Mouse (Mus musculus): Measurements from ENCODE around the gene Wars2.

Gene Wars2

DNA sequence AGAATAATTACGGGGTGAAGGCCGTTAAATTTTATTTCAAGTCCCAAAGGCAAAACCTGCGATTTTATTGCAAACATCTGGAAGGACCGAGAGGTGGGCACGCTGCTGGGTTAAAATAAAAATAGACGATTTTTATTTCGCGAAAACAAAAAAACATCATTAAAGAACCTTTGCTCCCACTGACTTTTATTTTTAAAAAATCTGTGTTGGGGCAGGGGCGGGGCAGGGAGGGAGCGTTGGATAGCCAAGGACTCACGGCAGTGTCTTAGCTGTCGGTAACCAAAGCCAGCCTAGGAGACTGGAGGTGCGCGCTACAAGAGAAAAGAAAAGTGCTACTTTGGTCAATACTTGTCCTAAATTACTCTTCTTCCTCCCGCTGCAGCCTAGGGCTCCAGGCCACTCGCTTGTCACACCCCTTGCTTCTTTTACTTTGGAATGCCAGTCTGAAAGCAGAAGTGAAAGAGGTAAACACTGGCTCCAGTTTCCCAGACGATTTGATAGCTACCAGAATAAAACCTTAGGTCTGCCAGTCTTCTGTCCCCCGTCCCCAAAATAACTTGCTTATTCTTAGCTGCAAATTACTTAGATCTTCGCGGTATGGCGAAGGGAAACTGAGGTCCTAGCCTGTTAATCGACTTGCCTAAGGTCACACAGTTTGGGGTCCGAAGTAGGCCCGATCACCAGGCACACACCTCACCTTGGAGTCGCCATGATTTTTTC lies 108.1 kb downstream of the Wars2 start:
- no peak for DNase-seq (ENCODE audit: low read depth)

DNA sequence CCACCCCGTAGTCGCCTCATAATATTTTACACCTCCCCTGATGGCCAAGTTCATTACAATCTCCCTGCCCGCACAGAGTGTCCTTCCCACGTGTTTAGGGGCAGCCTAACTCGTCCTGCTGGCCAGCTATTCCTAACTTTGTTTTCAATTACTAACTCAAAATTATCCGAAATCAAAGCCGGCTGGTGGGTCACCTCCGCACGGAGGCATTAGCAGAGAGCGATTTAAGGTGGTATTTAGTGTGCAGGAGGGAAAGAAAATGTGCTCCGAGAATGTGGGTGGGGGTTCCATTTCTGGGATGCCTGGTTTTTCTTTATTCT lies 108.6 kb downstream of the Wars2 start:
- no peak for DNase-seq (ENCODE audit: low read depth)

DNA sequence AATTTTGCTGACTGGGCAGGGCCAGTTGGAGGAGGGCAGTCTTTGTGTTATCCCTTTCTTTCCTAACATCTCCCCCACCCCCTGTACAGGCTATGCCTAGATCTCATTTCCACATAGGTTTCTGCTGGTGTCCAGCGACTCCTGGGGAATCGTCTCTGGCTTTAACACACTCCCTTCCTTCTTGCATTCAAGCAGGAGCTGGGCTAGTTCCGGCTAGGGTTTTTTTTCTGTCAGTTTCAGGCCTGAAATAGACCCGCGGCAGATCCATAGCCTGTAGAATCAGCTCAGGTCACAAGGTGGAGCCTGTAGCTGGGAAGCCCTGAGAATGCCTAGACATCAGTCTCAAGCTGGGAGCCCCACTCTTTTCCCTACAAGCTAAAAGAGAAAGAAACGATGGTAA lies 109.0 kb downstream of the Wars2 start:
- DNase-seq (ENCODE audit: low read depth): peak; percentile 34

DNA sequence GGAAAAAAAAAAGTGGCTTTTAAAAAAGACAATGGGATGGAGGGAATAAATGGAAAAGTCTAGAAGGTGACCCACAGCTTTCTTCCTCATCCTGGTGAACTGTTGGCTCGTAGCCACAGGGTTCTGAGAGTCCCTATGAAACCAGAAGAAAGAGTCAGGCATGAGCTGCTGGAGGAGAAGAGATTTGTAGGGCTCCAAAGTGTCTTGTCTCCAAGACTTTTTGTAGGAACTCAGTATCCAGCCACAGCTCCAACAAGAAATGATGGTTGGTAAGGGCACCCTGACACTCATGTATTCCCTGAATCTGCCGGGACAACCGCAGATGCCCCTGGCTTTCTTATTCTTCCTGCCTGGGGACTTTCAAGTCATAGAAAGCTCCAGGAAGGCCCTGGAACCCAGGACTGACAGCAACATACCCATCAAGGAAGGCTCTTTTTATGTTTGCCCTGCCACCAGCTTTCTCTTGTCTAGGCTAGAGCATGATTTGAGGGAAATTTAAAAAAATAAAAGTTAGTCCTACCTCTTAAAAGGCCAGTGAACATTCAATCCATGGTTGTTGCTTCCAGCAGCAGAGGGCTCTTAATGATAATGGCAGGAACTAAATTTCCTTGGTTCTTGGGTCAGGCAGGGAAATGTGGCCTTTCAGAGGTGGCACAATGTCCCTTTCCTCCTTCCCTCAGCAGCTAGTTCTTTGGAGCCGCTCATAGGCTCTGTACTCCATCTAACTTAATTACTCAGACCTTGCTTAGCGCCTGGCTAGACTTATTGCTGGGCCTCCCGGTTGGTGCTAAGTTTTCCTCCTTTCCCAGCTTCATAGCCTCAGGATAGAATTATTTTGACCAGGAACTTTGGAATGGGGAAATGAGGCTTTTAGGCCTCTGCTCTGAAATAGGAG lies 110.7 kb downstream of the Wars2 start:
- peak; percentile 39 for DNase-seq (ENCODE audit: low read depth)

DNA sequence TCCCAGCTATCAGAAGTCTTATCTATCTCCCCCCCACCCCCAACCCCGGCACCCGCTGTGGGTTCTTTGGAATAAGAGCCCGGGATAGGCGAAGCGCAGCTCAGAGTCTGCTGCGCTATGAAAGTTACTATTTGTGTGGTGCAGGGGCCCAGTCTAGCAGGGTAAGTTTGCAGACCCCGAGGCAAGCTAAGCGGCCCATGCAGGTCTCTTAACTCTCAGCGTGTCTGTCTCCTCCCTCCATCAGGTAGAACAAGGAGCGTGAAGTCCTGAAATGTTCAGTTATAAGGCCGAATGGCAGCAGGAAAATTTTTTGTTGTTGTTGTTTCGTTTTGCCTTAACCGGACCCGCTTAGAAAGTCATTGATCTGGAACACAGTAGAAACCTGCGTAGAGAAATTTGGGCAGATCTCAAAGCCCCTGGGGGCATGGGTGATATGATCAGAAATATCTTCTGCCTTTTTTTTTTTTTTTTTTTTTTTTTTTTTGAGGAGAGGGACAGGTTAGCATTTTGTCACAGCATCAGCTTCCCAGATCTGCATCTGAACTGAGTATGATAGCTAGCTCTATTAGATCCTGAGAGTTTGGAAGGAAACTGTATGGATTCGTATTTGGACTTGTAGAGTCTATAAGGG lies 111.7 kb downstream of the Wars2 start:
- peak; percentile 44 for DNase-seq (ENCODE audit: low read depth)

DNA sequence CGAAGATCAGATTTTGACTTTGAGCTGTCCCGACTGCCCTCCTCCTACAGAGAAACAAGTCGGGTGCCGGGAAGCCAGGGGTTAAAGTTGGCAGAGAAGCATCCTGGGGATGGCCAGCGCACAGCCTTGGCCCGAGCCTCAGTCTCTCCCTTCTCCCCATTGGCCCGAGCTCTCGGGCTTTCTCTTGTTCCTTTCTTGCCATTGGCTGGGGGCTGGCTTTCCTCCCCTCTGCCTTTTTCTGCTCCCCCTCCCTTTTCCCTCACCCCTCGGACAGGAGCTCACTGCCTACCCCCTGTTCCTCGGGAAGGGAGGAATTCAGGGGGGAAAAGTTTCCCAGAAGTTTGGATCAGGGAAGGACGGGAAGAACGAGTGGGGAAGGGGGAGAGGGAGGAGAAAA lies 112.2 kb downstream of the Wars2 start:
- DNase-seq (ENCODE audit: low read depth): peak; percentile 96

DNA sequence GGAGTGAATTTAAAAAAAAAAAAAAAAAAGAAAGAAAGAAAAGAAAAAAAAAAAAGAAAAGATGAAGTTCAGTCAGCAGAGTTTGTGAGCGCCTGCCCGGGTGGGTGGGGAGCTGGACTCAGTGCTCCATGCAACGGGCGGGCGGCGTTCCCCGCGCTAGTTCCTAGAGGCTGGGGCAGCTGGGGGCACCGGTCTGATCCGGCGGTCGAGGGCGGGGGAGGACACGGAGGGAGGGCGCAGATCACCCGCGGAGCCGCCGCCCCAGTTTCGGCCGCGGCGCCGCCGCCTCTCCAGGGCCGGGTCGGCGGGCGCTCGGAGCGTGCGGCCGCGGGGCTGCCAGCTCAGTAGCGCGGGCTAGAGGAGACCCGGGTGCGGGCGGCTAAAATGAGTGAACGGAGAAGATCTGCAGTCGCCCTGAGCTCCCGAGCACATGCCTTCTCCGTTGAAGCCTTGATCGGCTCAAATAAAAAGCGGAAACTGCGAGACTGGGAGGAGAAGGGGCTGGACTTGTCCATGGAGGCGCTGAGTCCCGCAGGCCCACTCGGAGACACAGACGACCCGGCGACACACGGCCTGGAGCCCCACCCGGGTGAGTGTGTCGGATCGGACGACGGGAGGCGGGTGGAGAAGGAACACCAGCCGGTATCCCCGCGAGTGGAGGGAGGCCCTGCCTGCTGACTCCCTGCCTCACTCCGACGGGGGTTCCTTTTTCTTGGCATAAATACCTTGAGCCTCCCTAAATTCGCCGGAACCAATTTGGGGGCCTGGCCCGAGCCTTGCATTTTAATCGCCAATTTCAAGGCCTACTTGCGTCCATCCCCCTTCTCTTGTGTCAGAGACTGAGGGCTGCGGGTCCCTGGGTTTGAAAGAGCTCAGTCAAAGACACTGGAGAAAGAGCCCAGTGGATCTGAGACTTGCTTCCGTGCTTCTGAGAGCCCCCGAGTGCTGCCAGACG lies 112.9 kb downstream of the Wars2 start:
- peak; percentile 91 for DNase-seq (ENCODE audit: low read depth)

DNA sequence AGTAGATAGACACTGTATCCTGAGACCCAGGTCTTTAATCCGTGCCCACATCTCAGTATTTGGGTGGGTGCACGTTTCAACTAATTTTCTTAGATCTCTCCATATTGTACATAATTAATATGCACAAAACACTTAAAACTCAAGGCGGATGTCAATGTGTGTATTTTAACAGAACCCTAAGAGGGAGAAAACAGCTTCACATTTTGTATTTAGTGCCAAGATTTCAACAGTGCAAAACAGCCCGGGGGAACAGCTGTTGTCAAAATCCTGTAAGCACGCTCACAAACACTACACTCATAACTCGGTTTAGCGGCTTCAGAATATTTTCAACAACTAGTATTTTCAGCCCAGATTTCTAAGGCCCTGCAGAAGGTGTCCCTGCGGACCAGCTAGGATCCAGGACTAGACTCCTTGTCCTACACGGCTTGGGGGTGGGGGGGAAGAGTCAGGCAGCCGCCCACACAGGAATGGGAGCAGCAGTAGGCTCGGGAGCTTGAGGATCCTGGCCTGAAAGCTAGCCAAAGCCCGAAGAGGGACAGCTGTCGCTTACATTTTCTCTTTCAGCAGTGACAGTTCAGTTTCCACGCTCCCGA lies 113.8 kb downstream of the Wars2 start:
- DNase-seq (ENCODE audit: low read depth): peak; percentile 70

DNA sequence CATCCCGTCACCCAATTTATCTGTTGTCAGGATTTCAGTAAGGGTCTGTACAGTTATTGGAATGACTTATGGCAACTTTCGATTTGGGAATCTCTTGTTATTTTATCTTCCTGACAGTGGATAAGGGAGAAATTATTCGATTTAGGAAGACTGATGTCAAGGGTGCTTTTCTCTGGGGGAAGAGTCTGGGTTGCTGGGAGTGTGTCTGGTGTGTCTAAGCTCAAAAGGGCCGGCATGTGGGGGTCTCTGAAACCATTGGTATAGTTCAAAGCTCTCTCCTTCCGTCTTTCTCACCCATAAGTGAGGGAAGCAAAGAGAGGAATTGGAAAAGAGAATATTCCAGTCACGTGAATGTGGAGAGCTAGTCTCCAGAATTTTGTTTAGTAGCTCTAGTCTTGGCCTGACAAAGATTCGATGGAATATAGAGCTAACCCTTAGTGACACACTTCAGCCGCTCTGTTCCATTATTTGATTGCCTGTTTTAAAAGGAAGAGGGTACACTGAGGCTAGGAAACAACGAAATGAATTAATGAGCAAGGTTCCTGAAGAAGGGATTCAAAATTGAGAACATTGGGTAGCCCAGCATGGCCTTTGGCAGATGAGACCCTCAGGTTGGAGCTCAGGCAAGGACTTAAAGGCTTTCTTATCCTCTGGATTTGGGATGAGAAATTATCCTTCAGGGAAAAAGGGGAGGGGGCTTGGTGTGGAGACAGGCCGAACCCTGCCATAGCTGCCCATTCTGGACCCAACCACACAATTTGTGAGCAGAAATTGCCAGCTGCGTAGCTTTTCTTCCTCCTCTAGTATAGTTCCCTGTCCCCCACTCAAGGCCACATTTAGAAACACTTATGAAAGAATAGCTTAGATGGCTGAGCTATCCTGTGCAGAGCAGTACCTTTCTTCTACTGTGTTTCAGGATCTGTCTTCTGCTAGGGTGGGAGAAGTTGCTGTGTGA lies 114.8 kb downstream of the Wars2 start:
- peak; percentile 41 for DNase-seq (ENCODE audit: low read depth)

DNA sequence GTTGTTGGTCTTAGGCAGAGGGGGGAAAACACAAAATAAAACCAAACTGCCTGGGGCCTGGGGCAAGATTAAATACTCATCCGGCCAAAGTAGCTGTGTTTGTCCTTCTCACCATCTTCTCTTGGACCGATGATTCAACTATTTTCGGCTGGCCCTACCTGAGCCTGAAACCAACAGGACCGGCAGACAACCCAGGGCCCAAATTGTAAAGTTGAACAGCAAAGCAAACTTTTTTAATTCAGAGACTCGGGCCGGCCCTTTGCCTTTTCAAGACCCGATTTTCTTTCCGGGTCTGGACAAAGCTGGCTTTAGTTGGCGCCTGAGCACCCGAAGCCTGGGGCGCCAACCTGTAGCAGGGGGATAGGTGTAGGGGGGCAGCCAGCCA lies 115.5 kb downstream of the Wars2 start:
- DNase-seq (ENCODE audit: low read depth): peak; percentile 63

DNA sequence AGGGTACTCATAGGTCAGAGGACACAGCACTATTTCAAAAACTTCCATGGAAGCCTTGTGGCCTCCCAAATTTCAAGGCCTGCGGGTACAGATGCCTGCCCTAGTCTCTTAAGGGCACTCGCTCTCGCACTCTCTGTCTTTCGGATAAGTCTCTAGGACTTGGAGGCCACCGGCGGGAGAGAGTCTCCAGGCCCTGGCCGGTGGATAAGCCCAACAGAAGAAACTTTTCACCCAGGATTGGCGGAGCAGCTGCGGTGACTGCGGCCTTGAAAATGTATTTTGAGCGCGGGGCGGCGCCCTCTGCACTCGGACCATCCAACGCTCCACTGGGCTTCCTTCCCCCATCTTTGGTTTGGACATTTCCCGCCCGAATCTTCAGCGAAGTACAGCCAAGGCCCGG lies 115.9 kb downstream of the Wars2 start:
- DNase-seq (ENCODE audit: low read depth): peak; percentile 91

DNA sequence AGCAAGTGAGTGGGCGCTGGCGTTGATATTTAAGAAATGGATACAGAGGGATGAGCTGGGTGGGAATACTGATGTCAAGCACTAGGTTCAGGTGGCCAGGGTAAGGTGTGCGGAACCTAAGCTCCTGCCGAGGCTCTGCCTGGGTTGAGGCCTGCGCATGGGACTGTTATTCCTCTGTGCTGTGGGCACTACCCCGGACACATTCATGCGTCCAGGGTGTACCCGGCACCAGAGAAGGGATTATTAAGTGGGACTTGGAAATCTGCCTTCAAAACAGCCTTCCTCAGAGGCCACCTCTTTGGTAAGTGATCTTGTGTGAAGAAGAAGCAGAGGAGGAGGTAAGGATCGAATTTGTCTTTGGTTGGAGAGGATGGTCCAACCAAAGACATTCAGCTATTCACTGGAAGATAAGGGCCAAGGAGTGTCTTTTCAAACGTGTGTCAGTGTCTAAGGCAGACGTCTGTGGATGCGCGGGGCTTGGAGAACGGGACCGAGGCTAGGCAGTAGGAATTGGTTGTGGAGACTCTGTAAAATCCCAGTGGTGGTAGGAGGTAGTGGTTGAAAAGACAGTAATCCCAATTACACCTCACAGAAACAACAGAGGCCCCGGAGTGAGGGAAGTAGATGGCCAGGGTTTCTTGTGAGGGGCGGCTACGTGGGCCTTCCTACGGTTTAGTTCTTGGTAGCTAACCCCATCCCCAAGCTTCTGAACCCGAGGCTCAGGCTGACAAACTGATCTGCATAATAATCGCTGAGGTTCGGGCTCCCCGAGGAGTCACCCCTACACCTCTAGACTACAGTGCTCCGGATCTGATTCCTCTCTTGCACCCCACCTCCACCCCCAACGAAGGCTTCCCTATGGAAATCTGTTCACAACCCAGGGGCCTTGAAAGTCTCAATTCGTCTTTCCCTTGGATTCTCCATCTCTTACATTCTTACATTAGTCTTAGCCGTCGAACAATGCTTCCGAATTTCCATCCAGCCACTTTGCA lies 117.0 kb downstream of the Wars2 start:
- peak; percentile 57 for DNase-seq (ENCODE audit: low read depth)

DNA sequence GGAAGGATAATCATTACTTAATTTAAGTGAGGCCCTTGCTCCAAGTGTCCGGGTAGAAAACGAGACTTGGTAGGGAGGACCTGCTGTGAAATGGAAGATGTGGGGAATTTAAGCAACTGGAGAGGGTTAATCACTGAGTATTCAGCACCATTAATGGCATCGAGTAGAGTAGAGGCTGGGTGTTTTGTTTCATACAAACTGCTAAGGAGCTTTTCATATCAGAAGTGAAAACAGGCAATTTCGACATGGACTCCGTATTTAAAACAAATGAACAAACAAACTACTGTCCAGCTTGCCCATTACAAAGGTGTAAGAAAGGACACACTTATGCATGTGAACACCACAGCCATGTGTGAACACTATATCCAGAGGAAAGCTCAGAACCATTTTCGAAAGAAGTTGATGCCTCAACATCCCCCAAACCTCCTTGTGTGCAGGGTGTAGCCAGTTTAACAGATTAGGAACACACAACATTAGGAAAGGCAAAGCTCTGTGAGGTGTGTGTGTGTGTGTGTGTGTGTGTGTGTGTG lies 118.9 kb downstream of the Wars2 start:
- peak; percentile 55 for DNase-seq (ENCODE audit: low read depth)

DNA sequence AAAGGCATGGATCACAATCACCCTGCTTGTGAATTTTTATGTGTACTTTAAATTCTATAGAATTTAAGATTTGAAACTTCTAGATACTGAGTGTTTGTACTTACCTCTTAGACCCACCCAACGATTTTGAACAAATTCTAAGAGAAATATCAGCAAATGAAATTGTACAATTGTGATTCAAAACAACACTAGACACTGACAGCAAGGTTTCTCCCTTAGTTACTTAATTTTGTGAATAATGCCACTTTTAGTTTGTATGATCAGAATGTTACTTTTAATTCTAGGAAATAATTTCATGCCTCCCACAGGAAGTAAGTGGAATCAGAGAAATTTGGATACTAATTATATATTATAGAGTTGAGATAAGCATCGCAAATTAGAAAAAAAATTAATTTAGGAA lies 119.5 kb downstream of the Wars2 start:
- DNase-seq (ENCODE audit: low read depth): no peak

DNA sequence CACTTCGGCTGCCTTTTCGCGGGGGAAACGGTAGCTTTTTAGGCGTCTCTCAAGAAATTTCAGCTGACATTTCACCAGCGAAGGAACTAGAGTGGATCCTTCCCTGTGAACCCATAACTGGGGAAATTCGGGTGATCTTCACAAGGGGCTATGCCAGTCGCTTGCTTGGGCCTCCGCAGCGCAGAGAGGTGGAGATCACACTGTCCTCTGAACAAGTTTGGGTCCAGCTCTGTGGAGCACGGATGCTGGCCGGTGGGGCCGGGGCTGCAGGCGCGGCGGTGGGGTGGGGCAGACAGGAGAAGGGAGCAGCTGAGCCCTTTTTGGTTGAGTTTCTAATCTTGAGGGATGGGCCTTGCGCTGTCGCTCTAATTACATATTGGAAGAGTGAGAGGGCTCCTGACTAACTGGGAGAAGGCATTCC lies 120.5 kb downstream of the Wars2 start:
- peak; percentile 54 for DNase-seq (ENCODE audit: low read depth)

DNA sequence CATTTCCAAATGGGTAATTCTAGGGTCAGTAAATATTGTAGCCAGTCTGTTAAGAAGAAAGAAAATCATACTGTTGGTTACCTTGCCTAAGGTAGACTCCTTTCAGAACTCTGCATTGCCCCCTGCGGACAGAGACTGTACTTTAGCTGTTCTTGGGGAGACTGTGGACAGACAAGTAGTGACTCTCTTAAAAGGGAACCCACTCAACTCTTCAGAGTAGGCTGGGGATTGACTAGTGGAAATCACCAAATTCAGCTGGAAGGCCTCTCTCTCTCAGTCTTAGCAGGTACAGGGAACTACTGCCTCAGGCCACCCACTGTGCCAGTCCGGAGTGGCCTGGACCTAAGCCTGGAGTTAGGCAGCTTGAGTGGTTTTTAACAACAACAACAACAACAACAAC lies 121.1 kb downstream of the Wars2 start:
- peak; percentile 70 for DNase-seq (ENCODE audit: low read depth)

DNA sequence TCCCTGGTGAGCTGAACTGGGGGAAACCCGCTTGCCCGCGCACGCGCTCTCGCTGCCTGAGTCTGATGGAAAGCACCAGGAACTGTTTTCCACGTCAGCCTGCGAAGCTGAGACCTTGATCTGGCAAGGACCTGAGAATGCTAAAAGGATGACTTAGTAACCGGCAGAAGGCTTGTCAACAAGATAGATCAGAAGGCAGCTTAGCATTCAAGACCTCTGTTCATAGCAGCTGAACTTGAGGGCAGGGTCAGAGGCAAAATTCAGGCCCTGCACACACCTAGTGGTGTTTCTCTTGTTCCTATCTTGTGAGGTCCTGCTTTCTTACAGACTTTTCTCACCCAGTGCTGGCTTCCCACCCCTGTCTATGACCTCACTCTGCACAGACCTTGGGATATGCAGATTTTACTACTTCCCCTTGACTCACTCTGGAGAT lies 122.6 kb downstream of the Wars2 start:
- DNase-seq (ENCODE audit: low read depth): peak; percentile 87

DNA sequence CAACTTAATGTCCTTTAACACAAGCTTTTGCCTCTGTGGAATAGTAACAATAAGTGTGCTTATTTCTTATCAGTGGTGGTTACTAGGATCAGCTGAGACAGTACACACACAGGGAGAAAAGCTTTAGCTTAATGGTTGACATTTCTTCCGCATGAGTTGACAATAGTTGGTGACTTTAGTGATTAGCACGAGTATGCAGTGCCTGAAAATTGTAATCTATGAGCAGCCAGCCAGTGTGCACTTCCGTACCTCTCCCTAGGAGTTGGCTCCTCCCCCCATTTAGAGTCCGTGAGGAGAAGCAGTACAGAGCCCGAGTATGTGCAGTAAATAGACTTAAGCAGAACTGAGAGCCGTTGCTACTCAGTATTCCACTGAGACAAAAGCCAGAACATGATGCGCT lies 123.8 kb downstream of the Wars2 start:
- DNase-seq (ENCODE audit: low read depth): no peak
